Mouse (Mus musculus): ENCODE data around the gene 1700029F12Rik. TPM values are rescaled to one million over a fixed set of nuclear protein-coding genes. Genes with fewer than 3 reads are reported as not detected.
"Not testable (repeated sequence)": the region's sequence is repeated elsewhere in the genome, so short reads cannot be mapped to it uniquely, and the experiment has no call there.

The 1700029F12Rik gene
- total RNA-seq (2021), result not detected
- long read RNA-seq, experiment 1, result 0 reads
- long read RNA-seq, experiment 2, result 0 reads

GRCm38 (mm10) chr13:97034262-97034661 lies at the start of gene 1700029F12Rik:
Gene 1700029F12Rik (minus strand): TSS chr13:97034362.
- DNase-seq, result no peak

- DNase-seq, result no peak
These were observed 48.3 kb upstream of the 1700029F12Rik start for GRCm38 (mm10) chr13:97082432-97082831.

GRCm38 (mm10) chr13:97080615-97081014 lies 46.5 kb upstream of the 1700029F12Rik start:
- no peak for DNase-seq

GRCm38 (mm10) chr13:97080201-97080600 lies 46.0 kb upstream of the 1700029F12Rik start:
- DNase-seq, result no peak

- no peak for DNase-seq
These were observed 43.4 kb upstream of the 1700029F12Rik start for GRCm38 (mm10) chr13:97077556-97077955.

GRCm38 (mm10) chr13:97073497-97073896 lies 39.3 kb upstream of the 1700029F12Rik start:
- DNase-seq, result no peak

- peak; percentile 5 for DNase-seq
These were observed 37.6 kb upstream of the 1700029F12Rik start for GRCm38 (mm10) chr13:97071626-97072241.

- DNase-seq, result no peak
These were observed 36.9 kb upstream of the 1700029F12Rik start for GRCm38 (mm10) chr13:97070931-97071625.

GRCm38 (mm10) chr13:97068151-97068550 lies 34.0 kb upstream of the 1700029F12Rik start:
- DNase-seq, result no peak

- no peak for DNase-seq
These were observed 33.5 kb upstream of the 1700029F12Rik start for GRCm38 (mm10) chr13:97067691-97068090.

GRCm38 (mm10) chr13:97066649-97067550 lies 32.7 kb upstream of the 1700029F12Rik start, which contains the start of gene Fam169a:
Gene Fam169a (plus strand): TSS chr13:97067286.
- no peak for DNase-seq

- not testable (repeated sequence) for DNase-seq
These were observed 30.9 kb upstream of the 1700029F12Rik start for GRCm38 (mm10) chr13:97064844-97065621.

GRCm38 (mm10) chr13:97064413-97064812 lies 30.3 kb upstream of the 1700029F12Rik start:
- no peak for DNase-seq

- DNase-seq, result no peak
These were observed 29.3 kb upstream of the 1700029F12Rik start for GRCm38 (mm10) chr13:97063431-97063830.

- DNase-seq, result no peak
These were observed 28.0 kb upstream of the 1700029F12Rik start for GRCm38 (mm10) chr13:97062151-97062550.

- no peak for DNase-seq
These were observed 26.2 kb upstream of the 1700029F12Rik start for GRCm38 (mm10) chr13:97060331-97060730.

- DNase-seq, result no peak
These were observed 25.6 kb upstream of the 1700029F12Rik start for GRCm38 (mm10) chr13:97059746-97060145.

GRCm38 (mm10) chr13:97057817-97058216 lies 23.7 kb upstream of the 1700029F12Rik start:
- DNase-seq, result no peak

- DNase-seq, result no peak
These were observed 19.7 kb upstream of the 1700029F12Rik start for GRCm38 (mm10) chr13:97053844-97054243.

GRCm38 (mm10) chr13:97052667-97053066 lies 18.5 kb upstream of the 1700029F12Rik start:
- DNase-seq, result peak; percentile 65

GRCm38 (mm10) chr13:97051158-97051557 lies 17.0 kb upstream of the 1700029F12Rik start:
- peak; percentile 10 for DNase-seq

GRCm38 (mm10) chr13:97030075-97030474 lies 4.1 kb downstream of the 1700029F12Rik start:
- no peak for DNase-seq
